Mouse (Mus musculus) ovary, postnatal 36 days (tissue): ENCODE measurements around the gene Ets2.
"Not testable (repeated sequence)": the region's sequence is repeated elsewhere in the genome, so short reads cannot be mapped to it uniquely, and the experiment has no call there.

Experiments used
- DNase-seq: peaks from one replicate; pipeline ENCODE4 v3.0.0; 2022; ENCODE audit warnings: low spot score, mixed read lengths

Ets2 gene

DNA sequence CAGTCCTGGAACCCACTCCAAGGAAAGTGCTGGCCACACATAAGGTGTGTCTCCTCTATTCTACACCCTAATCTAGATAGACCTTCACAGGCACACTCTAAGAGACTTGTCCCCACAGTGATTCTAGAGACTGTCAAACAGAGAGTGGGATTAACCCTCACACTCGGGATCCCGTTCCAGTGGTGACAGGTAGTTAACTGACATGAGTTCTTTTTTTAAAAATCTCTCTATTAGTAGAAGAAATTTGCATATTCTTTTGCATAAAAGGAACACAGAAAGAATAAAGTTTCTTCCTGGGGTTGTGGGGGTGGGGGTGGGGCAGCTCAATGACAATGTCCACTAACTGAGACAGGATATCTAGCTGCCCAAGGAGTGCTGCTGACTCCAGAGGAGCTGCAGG lies 32.9 kb downstream of the Ets2 start:
- no peak for DNase-seq

DNA sequence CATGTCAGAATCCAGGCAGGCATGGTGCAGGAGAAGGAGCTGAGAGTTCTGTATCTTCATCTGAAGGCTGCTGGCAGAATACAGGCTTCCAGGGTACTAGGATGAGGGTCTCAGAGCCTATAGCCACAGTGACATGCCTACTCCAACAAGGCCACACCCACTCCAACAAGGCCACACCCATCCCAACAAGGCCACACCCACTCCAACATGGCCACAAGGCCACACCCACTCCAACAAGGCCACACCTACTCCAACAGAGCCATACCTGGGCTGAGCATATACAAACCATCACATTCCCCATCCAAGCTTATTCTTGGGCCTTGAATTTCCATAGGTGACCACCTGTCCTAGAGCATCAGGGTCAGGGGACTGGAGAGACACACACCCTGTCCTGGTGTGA lies 34.2 kb downstream of the Ets2 start:
- DNase-seq: no peak

DNA sequence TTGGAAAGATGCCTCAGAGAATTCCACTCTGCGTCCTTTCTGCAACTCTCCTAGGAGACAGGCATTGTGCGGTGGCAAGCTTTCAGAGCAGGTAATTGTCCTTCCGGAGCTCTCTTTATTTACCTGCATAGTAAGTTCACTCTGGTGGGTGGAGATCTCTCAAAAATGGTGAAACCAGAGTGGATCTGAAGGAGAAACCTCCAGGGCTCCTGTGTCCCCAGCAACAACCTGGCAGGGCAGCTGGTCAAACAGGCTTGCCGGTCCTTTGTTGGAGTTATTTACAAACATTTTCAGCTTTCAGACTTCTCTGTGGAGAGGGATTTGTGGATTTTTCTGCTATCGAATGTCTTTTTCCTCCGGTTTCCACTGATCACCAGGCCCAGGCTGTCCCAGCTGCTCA lies 34.6 kb downstream of the Ets2 start:
- no peak for DNase-seq

GRCm38 (mm10) chr16:95739522-95739921 lies 37.6 kb downstream of the Ets2 start:
- no peak for DNase-seq

- DNase-seq: no peak
These were observed 39.5 kb downstream of the Ets2 start for GRCm38 (mm10) chr16:95741358-95741757.

- no peak for DNase-seq
These were observed 40.3 kb downstream of the Ets2 start for GRCm38 (mm10) chr16:95741915-95742739.

DNA sequence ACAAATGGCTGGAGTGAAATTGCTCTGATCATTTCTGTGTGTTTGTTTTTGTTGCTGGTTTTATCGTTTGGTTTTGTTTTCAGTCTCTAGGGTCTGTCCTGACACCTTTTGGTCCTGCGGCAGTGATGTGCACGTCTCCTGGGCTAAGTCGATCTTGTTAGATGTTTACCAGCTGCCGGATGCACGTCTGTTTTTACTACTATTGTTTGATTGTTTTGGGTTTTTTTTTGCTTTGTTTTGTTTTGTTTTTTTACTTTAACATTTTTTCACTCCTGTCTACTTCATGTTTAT lies 40.8 kb downstream of the Ets2 start:
- DNase-seq: no peak

GRCm38 (mm10) chr16:95743104-95743503 lies 41.2 kb downstream of the Ets2 start:
- no peak for DNase-seq

- DNase-seq: no peak
These were observed 42.9 kb downstream of the Ets2 start for GRCm38 (mm10) chr16:95744771-95745170.

GRCm38 (mm10) chr16:95745685-95746084 lies 43.8 kb downstream of the Ets2 start:
- no peak for DNase-seq

- DNase-seq: no peak
These were observed 44.7 kb downstream of the Ets2 start for GRCm38 (mm10) chr16:95746565-95746964.

GRCm38 (mm10) chr16:95749291-95750103 lies 47.6 kb downstream of the Ets2 start:
- no peak for DNase-seq

- DNase-seq: no peak
These were observed 48.3 kb downstream of the Ets2 start for GRCm38 (mm10) chr16:95750211-95750629.

- DNase-seq: no peak
These were observed 50.6 kb downstream of the Ets2 start for GRCm38 (mm10) chr16:95752502-95752901.

- DNase-seq: no peak
These were observed 51.4 kb downstream of the Ets2 start for GRCm38 (mm10) chr16:95753295-95753694.

GRCm38 (mm10) chr16:95759151-95759987 lies 57.5 kb downstream of the Ets2 start:
- no peak for DNase-seq

DNA sequence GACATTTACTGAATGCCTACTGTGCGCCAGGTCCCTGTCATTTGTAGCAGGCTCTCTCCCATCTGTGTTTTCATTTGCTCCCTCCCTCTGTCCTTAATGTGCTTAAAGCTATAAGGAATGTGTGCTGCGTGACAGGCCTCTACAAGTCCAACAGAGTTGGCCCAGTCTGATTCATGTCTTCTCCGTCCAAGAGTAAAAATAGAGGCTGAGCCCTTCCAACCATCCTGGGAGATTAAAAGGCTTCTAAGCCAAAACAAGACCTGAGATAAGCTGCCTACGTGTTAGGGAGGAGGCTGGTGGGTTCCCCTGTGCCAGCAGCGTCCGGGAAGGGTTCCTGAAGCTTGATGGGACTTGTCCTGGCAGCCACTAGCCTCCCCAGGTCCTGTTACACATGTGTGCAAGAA lies 58.1 kb downstream of the Ets2 start:
- DNase-seq: no peak

DNA sequence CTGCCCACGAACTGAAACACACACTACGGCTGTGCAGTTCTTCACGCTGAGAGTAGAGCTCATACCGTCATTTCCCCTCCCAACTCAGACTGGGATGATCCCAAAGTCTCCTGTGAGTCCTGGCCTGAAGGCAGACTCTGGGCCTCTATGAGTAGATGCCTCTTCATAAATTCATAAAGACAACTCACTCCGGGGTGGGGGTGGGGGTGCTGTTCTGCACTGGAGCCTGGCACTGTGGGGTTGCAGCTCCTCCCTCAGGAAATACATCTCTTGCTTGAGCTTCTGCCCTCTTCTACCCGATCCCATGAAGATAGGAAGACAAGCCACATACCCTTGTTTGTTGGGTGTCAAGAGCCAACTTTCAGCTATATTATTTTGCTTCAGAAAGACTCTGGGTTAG lies 59.9 kb downstream of the Ets2 start:
- no peak for DNase-seq

- no peak for DNase-seq
These were observed 61.3 kb downstream of the Ets2 start for GRCm38 (mm10) chr16:95763201-95763600.

- DNase-seq: not testable (repeated sequence)
These were observed 62.2 kb downstream of the Ets2 start for GRCm38 (mm10) chr16:95764041-95764440.

DNA sequence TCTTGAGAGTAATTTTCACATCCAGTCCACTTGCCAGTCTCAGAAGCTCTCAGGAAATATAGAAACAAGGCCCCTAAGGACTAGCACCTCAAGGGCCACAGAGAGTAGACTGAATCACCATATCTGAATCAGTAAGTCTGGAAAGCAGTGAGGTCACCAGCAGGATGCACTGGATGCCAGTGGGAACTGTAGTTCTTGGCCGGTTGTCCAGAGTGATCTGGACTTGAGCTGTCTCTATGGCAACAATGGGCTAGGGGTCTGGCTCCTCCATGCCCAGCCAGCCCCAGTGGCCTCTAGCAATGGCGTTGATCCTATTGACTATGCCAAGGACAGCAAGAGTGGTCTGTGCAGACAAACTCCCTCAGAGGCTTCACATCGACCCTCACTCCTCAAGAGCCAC lies 64.3 kb downstream of the Ets2 start:
- DNase-seq: no peak

GRCm38 (mm10) chr16:95767246-95767645 lies 65.4 kb downstream of the Ets2 start:
- no peak for DNase-seq
